Mouse (Mus musculus) cerebellum, adult 2 months (tissue): ENCODE results near the gene Pagr1b.

Experiments
- CTCF ChIP-seq: fragments of 200-500 bp; IDR thresholded peaks from 2 replicates; pipeline ENCODE4 v1.5.1; 2011; ENCODE audit warnings: low read depth, mild to moderate bottlenecking, control low read depth, low read length, moderate library complexity, borderline replicate concordance; ENCODE audit not compliant: insufficient read depth
- POLR2A ChIP-seq: fragments of 200-500 bp; IDR thresholded peaks from 2 replicates; pipeline ENCODE4 v1.6.1; 2011; ENCODE audit warnings: low read length, control low read depth, borderline replicate concordance; ENCODE audit not compliant: insufficient read depth

DNA sequence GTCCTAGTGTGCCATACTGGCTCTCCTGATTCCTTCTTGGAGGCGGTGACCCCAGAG, 40.6 kb downstream of the Pagr1b start, which contains the start of gene Cdipt:
- TF ChIP-seq CTCF (no peak), POLR2A (no peak)
